In the genomic region with DNA sequence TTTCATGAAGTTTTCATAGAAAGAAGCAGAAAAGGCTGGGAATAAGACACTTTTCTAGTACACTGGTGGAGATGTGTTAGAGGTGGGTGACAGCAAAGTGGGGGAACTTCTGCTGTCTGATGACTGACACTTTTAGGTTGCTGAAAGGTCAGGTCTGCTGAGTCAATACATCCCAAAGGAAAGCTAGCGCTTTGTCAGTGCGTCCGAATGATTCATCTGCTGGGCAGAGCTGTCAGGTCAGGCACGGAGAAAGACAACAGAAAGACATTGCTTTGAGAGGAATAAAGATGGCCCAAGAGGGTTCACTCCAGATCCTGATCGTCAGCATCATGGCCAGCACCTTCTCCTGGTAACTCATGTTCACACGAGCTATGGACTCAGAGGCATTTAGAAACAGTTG, we compare ENCODE assay signal across 19 mouse cellular contexts.
DNase-seq lines count a peak whose midpoint lies in the region; ATAC-seq lines count a peak whose summit lies in the region.
"Had no signal": no experiment of that assay in that cellular context is flagged by ENCODE, and none has a peak within 500 bp of the region (broad histone marks: within the 10 kb centered on the region; RNA-seq: fewer than 3 reads in every experiment).

No protein-coding gene starts in this region.

- H3K27ac ChIP-seq in lung, embryonic 15.5 days, result peak overlapping the region; percentile 84; the same call in 1 of the 2 replicates
- H3K27ac ChIP-seq in embryonic facial prominence, embryonic 15.5 days (replicated peaks), result peak overlapping the region; percentile 70
- peak overlapping the region; percentile 68; the same call in 1 of the 2 replicates for H3K27ac ChIP-seq in stomach, embryonic 16.5 days (ENCODE audit: low read length)
- H3K27ac ChIP-seq: forebrain, embryonic 15.5 days; neural tube, embryonic 12.5 days had no signal

- peak; percentile 54 for DNase-seq in adrenal gland, adult 8-10 months
- DNase-seq in adrenal gland, postnatal 25 days, result no peak
- no peak for DNase-seq in lung, postnatal 4 days
- no peak for DNase-seq in cerebellum, postnatal 25 days
- DNase-seq: cerebellum, adult 8-10 months; kidney, adult 8-10 months; kidney, postnatal 25 days; spleen, adult 18-20 months; thymus, postnatal 4 days had no signal

- no peak overlapping the region for H3K4me2 ChIP-seq in lung, embryonic 15.5 days
- H3K4me2 ChIP-seq in embryonic facial prominence, embryonic 15.5 days (replicated peaks), result no peak overlapping the region
- no peak overlapping the region for H3K4me2 ChIP-seq in stomach, embryonic 16.5 days (ENCODE audit: low read depth, low read length)
- H3K4me2 ChIP-seq: forebrain, embryonic 15.5 days; heart, embryonic 15.5 days; liver, embryonic 11.5 days; neural tube, embryonic 12.5 days had no signal

- no peaks in the 10 kb centered on the region for H3K36me3 ChIP-seq in lung, embryonic 15.5 days
- H3K36me3 ChIP-seq in embryonic facial prominence, embryonic 15.5 days, result no peaks in the 10 kb centered on the region
- H3K36me3 ChIP-seq in stomach, embryonic 16.5 days (ENCODE audit: control insufficient read depth, insufficient read depth, low read length), result no peaks in the 10 kb centered on the region
- H3K36me3 ChIP-seq: forebrain, embryonic 15.5 days; heart, embryonic 15.5 days; neural tube, embryonic 12.5 days had no signal

- H3K9me3 ChIP-seq in lung, embryonic 15.5 days, result no peaks in the 10 kb centered on the region
- H3K9me3 ChIP-seq in embryonic facial prominence, embryonic 15.5 days (replicated peaks), result no peaks in the 10 kb centered on the region
- H3K9me3 ChIP-seq in stomach, embryonic 16.5 days (replicated peaks; ENCODE audit: control insufficient read depth, low read length), result no peaks in the 10 kb centered on the region
- H3K9me3 ChIP-seq: forebrain, embryonic 15.5 days; heart, embryonic 15.5 days; megakaryocyte, embryonic 14.5 days; neural tube, embryonic 12.5 days had no signal

- 73% methylated on average over 6 of the region's 6 CpGs for WGBS in lung, embryonic 15.5 days
- 85% methylated on average over 6 of the region's 6 CpGs for WGBS in embryonic facial prominence, embryonic 15.5 days
- 79% methylated on average over 6 of the region's 6 CpGs for WGBS in stomach, embryonic 16.5 days

- no peak overlapping the region for H3K9ac ChIP-seq in lung, embryonic 15.5 days
- no peak overlapping the region for H3K9ac ChIP-seq in embryonic facial prominence, embryonic 15.5 days
- no peak overlapping the region for H3K9ac ChIP-seq in stomach, embryonic 16.5 days (ENCODE audit: low read length)
- H3K9ac ChIP-seq: forebrain, embryonic 15.5 days; heart, embryonic 15.5 days; neural tube, embryonic 12.5 days had no signal

- H3K4me3 ChIP-seq in lung, embryonic 15.5 days, result no peak overlapping the region
- H3K4me3 ChIP-seq in embryonic facial prominence, embryonic 15.5 days (replicated peaks), result no peak overlapping the region
- no peak overlapping the region for H3K4me3 ChIP-seq in stomach, embryonic 16.5 days (replicated peaks; ENCODE audit: low read length)
- H3K4me3 ChIP-seq: forebrain, embryonic 15.5 days; heart, embryonic 15.5 days; megakaryocyte, embryonic 14.5 days; neural tube, embryonic 12.5 days had no signal

- H3K27me3 ChIP-seq in lung, embryonic 15.5 days, result no peaks in the 10 kb centered on the region
- no peaks in the 10 kb centered on the region for H3K27me3 ChIP-seq in embryonic facial prominence, embryonic 15.5 days
- no peaks in the 10 kb centered on the region for H3K27me3 ChIP-seq in stomach, embryonic 16.5 days (ENCODE audit: control insufficient read depth, insufficient read depth, low read length)
- H3K27me3 ChIP-seq: forebrain, embryonic 15.5 days; heart, embryonic 15.5 days; neural tube, embryonic 12.5 days had no signal

- no peak for ATAC-seq in lung, embryonic 15.5 days (ENCODE audit: borderline replicate concordance, extremely low read depth, low FRiP score, low TSS enrichment)
- no peak for ATAC-seq in embryonic facial prominence, embryonic 15.5 days (ENCODE audit: insufficient number of reproducible peaks, low FRiP score, low TSS enrichment, low read depth)
- no peak for ATAC-seq in stomach, embryonic 16.5 days (ENCODE audit: insufficient read depth, low FRiP score)
- no peak for ATAC-seq in activated CD4-positive, CD25-positive, alpha-beta regulatory T cell, adult 4 months
- ATAC-seq: forebrain, embryonic 15.5 days; inflammation-experienced regulatory T-cells, adult 6 months had no signal

- peaks cover 64% of the 10 kb centered on the region for H3K4me1 ChIP-seq in lung, embryonic 15.5 days
- peaks cover 50% of the 10 kb centered on the region for H3K4me1 ChIP-seq in embryonic facial prominence, embryonic 15.5 days
- peaks cover 45% of the 10 kb centered on the region for H3K4me1 ChIP-seq in stomach, embryonic 16.5 days (ENCODE audit: control insufficient read depth, insufficient read depth, low read length)
- H3K4me1 ChIP-seq: forebrain, embryonic 15.5 days had no signal
